Mouse (Mus musculus) embryonic facial prominence, embryonic 12.5 days (tissue): Measurements from ENCODE around the gene Pdhx. TPM values are rescaled to one million over a fixed set of nuclear protein-coding genes. Genes with fewer than 3 reads are reported as not detected.

Experiments used
- ATAC-seq: fragments of 200-750 bp; cut with Nextera tagmentation; 2 replicates; pipeline ENCODE4 v1.8.0; 2017; ENCODE audit not compliant: insufficient number of reproducible peaks, insufficient read depth, low FRiP score, low TSS enrichment
- H3K27ac ChIP-seq: fragments of 300-500 bp; sonication (generic); 2 replicates; pipeline ENCODE4 v1.5.1; 2016; ENCODE audit warnings: mild to moderate bottlenecking
- H3K27me3 ChIP-seq: fragments of 300-500 bp; sonication (generic); 2 replicates; pipeline ENCODE4 v1.6.1; 2016; ENCODE audit warnings: mild to moderate bottlenecking, moderate library complexity
- H3K36me3 ChIP-seq: fragments of 300-500 bp; sonication (generic); 2 replicates; pipeline ENCODE4 v1.6.1; 2016; ENCODE audit warnings: mild to moderate bottlenecking
- H3K4me1 ChIP-seq: fragments of 300-500 bp; sonication (generic); 2 replicates; pipeline ENCODE4 v1.6.1; 2016
- H3K4me2 ChIP-seq: fragments of 300-500 bp; sonication (generic); replicated peaks from 2 replicates; pipeline ENCODE4 v1.6.1; 2016; ENCODE audit warnings: mild to moderate bottlenecking, moderate library complexity
- H3K4me3 ChIP-seq: fragments of 300-500 bp; sonication (generic); 2 replicates; pipeline ENCODE4 v1.5.1; 2016; ENCODE audit warnings: mild to moderate bottlenecking
- H3K9ac ChIP-seq: fragments of 300-500 bp; sonication (generic); 2 replicates; pipeline ENCODE4 v1.6.1; 2016; ENCODE audit warnings: mild to moderate bottlenecking, moderate library complexity
- H3K9me3 ChIP-seq: fragments of 300-500 bp; sonication (generic); 2 replicates; pipeline ENCODE4 v1.6.1; 2016; ENCODE audit warnings: mild to moderate bottlenecking, moderate library complexity
- WGBS: fragments of 180-500 bp; shearing (Covaris S2); methylation state at CpG from one replicate; pipeline ENCODE4 v1.1.7; 2016; 5-methylcytosine and 5-hydroxymethylcytosine counted together
- polyA plus RNA-seq: library from polyadenylated mRNA; unstranded; fragments of >200 nt; fragmentation: Nextera tagmentation; extraction: Ambion mirVana; gene quantifications from 2 replicates; pipeline ENCODE4 v1.2.1, GENCODE M21; 2016

Pdhx gene
- polyA plus RNA-seq, 1 experiment from 2014 or later: 43.8 TPM

GRCm38 (mm10) chr2:103055820-103056219 is 17.5 kb downstream of the Pdhx start:
- no peaks in the 10 kb centered on the region for H3K4me1 ChIP-seq
- no peak overlapping the region for H3K9ac ChIP-seq
- 90% methylated on average over 6 of the region's 6 CpGs for WGBS
- no peak overlapping the region for H3K4me2 ChIP-seq
- H3K4me3 ChIP-seq: no peak overlapping the region
- H3K27ac ChIP-seq: no peak overlapping the region
- no peaks in the 10 kb centered on the region for H3K36me3 ChIP-seq
- ATAC-seq: no peak
- no peaks in the 10 kb centered on the region for H3K9me3 ChIP-seq
- H3K27me3 ChIP-seq: no peaks in the 10 kb centered on the region

DNA sequence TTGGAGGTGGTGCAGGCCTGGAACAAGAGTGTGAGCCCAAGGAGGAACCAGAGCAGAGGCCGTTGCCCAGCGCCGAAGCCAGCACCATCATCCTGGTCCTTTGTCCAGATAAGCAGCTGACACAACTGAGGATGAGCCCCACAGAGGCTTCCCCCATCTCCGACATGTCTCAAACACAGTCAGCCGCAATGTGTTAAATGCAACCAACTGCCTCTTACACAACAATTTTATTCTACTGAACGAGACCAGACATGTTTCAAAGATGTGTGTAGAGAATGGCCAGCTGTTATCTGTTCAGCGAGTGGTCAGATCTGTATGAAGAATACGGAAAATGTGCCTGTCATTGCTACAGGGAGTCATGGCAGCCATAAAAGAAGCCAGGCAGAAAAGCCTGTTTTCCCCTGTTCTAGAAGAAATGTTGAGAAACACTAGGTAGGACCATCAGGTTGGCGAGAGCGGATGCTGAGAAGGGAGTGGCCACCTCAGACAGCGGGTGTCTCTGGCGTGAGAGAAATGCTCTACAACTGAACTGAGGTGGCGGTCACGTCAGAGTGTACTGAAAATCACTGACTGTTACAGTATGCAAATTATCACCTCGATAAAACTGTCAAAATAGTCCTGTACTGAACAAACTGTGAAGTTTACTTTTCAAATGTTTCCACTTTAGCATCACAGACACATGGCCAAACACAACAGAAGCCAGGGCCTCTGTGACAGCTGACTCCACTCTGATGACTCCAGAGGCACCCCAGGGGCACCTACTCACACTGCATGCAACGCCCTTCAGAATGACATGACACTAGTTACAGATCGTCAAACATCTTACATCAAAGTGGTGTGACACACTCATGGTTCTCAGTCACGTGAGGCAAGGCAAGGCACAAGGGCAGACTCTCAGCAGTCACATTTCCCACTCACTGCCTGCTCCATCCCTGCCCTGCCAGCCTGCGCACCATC is 21.1 kb downstream of the Pdhx start:
- ATAC-seq: no peak
- 87% methylated on average over 19 of the region's 19 CpGs for WGBS
- no peak overlapping the region for H3K4me2 ChIP-seq
- H3K9me3 ChIP-seq: no peaks in the 10 kb centered on the region
- no peak overlapping the region for H3K4me3 ChIP-seq
- H3K9ac ChIP-seq: no peak overlapping the region
- H3K36me3 ChIP-seq: no peaks in the 10 kb centered on the region
- H3K27ac ChIP-seq: no peak overlapping the region
- H3K4me1 ChIP-seq: 0 out of 2 replicates have a peak, but pooled peaks cover 2% of the 10 kb centered on the region
- no peaks in the 10 kb centered on the region for H3K27me3 ChIP-seq

DNA sequence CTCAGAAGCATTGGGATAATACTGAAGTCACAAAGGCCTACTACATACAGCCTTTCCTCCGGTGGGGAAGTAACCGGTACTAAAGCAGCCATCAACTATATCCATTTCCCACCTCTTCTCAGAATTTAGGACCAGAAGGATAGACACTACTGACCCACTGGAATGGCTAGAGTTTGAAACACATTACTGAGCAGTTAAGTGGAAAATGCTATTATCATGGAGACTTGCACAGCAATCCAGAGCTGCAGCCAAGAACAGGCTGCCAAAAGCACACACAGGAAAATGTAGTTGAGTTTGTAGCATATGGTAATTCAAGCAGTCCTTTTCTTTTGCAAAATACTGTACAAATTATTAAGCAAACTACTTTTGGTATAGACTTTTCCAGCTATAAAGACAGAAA is 28.0 kb downstream of the Pdhx start:
- 88% methylated on average over 2 of the region's 2 CpGs for WGBS
- Histone ChIP-seq H3K27ac (no peak overlapping the region), H3K9ac (no peak overlapping the region), H3K27me3 (no peaks in the 10 kb centered on the region), H3K4me2 (no peak overlapping the region), H3K4me3 (no peak overlapping the region), H3K9me3 (no peaks in the 10 kb centered on the region), H3K36me3 (peaks cover 16% of the 10 kb centered on the region), H3K4me1 (0 out of 2 replicates have a peak, but pooled peaks cover under 1% of the 10 kb centered on the region)
- ATAC-seq: no peak

DNA sequence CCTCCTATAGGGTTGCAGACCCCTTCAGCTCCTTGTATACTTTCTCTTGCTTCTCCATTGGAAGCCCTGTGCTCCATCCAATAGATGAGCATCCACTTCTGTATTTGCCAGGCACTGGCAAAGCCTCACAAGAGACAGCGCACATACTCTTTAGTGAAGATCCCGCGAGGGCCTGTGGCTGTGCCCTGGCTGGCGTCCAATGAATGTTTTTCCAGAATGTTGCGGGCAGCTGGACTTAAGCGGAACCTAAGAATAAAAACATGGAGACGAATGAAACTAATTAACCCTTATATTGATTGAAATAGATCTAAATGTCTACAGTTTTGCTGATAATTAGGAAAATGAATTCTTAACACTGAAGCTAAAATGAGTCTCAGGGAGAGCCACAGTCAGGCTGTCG is 32.4 kb downstream of the Pdhx start:
- Histone ChIP-seq H3K4me2 (no peak overlapping the region), H3K9ac (no peak overlapping the region), H3K9me3 (no peaks in the 10 kb centered on the region), H3K36me3 (peaks cover 17% of the 10 kb centered on the region), H3K27ac (no peak overlapping the region), H3K4me1 (no peaks in the 10 kb centered on the region), H3K4me3 (no peak overlapping the region), H3K27me3 (no peaks in the 10 kb centered on the region)
- no peak for ATAC-seq
- WGBS: 83% methylated on average over 8 of the region's 8 CpGs

GRCm38 (mm10) chr2:103037831-103038230 is 35.5 kb downstream of the Pdhx start:
- no peak overlapping the region for H3K9ac ChIP-seq
- no peak overlapping the region for H3K27ac ChIP-seq
- H3K4me1 ChIP-seq: no peaks in the 10 kb centered on the region
- H3K27me3 ChIP-seq: no peaks in the 10 kb centered on the region
- no peak overlapping the region for H3K4me3 ChIP-seq
- H3K9me3 ChIP-seq: no peaks in the 10 kb centered on the region
- no peak for ATAC-seq
- H3K4me2 ChIP-seq: no peak overlapping the region
- 80% methylated on average over 4 of the region's 4 CpGs for WGBS
- peaks cover 15% of the 10 kb centered on the region for H3K36me3 ChIP-seq

GRCm38 (mm10) chr2:103022728-103023127 is 50.6 kb downstream of the Pdhx start:
- Histone ChIP-seq H3K4me2 (no peak overlapping the region), H3K4me1 (no peaks in the 10 kb centered on the region), H3K27ac (no peak overlapping the region), H3K4me3 (no peak overlapping the region), H3K36me3 (peaks cover 21% of the 10 kb centered on the region), H3K9ac (no peak overlapping the region), H3K27me3 (no peaks in the 10 kb centered on the region), H3K9me3 (no peaks in the 10 kb centered on the region)
- WGBS: 85% methylated on average over 3 of the region's 3 CpGs
- no peak for ATAC-seq

DNA sequence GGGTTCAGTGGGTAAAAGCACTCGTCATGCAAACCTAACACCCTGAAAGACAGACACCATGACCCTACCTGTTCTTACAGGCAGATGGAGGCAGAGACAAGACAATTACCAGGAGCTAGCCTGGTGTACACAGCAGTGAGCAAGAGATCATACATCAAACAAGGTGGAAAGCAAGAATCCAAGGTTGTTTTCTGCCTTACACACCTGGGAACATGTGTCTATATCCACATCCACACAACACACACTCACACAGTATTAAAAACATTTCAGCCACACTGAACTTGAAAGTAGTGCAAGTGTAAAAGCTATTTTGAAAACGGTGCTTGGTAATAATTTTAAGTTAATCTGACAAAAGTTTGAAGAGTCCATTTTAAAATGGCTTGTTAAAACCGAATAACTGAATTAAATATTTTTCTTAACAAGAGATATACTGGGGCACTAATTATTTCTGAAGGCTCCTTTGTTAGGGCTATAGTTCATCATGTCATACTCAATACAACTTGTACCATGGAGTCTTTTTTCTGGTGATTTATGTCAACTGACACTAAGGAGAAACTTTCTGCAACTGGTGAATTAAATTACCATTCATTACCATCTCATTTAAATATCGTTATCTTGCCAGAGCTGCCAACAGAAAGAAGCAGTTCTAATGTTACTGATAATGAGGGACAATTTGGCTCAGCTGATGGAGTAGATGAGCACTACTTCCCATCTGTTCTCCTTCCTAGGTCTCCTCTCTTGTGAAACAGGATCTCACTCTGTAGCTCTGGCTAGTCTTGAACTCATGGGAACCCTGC is 52.9 kb downstream of the Pdhx start:
- Histone ChIP-seq H3K27me3 (no peaks in the 10 kb centered on the region), H3K4me3 (no peak overlapping the region), H3K4me2 (no peak overlapping the region), H3K9me3 (no peaks in the 10 kb centered on the region), H3K27ac (no peak overlapping the region), H3K9ac (no peak overlapping the region), H3K4me1 (no peaks in the 10 kb centered on the region), H3K36me3 (peaks cover 9% of the 10 kb centered on the region; the same call in 1 of the 2 replicates)
- ATAC-seq: no peak
- 84% methylated on average over 4 of the region's 4 CpGs for WGBS

GRCm38 (mm10) chr2:103018817-103019494 is 54.4 kb downstream of the Pdhx start:
- no peaks in the 10 kb centered on the region for H3K27me3 ChIP-seq
- no peaks in the 10 kb centered on the region for H3K4me1 ChIP-seq
- 74% methylated on average over 9 of the region's 9 CpGs for WGBS
- H3K4me3 ChIP-seq: no peak overlapping the region
- peaks cover 5% of the 10 kb centered on the region; the same call in 1 of the 2 replicates for H3K36me3 ChIP-seq
- no peaks in the 10 kb centered on the region for H3K9me3 ChIP-seq
- no peak overlapping the region for H3K9ac ChIP-seq
- no peak for ATAC-seq
- H3K4me2 ChIP-seq: no peak overlapping the region
- H3K27ac ChIP-seq: no peak overlapping the region

DNA sequence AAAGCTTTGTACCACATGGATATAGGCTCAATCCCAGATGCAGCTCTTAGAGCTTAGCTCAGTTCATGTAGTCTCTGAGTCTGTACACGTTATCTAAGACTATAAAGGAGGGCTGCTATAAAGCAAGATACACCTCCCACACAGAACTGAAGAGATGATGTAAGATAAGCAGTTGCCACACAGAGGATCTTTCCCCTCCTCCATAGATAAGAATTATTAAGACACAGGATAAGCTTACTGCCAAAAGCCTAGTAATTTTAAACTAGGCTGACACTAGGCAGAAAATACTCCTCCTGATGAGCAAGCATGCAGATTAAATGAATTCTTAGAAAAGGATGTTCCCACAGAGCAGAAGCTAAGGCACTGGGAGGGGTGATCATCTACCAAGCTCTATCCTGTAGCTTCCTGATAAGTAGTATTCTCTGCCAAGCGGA is 55.9 kb downstream of the Pdhx start:
- no peak for ATAC-seq
- peaks cover 3% of the 10 kb centered on the region; the same call in 1 of the 2 replicates for H3K36me3 ChIP-seq
- no peak overlapping the region for H3K9ac ChIP-seq
- WGBS: 84% methylated on average over 2 of the region's 2 CpGs
- H3K4me2 ChIP-seq: no peak overlapping the region
- no peak overlapping the region for H3K27ac ChIP-seq
- no peak overlapping the region for H3K4me3 ChIP-seq
- no peaks in the 10 kb centered on the region for H3K27me3 ChIP-seq
- no peaks in the 10 kb centered on the region for H3K9me3 ChIP-seq
- no peaks in the 10 kb centered on the region for H3K4me1 ChIP-seq

GRCm38 (mm10) chr2:103016089-103016488 is 57.2 kb downstream of the Pdhx start:
- Histone ChIP-seq H3K27me3 (no peaks in the 10 kb centered on the region), H3K36me3 (no peaks in the 10 kb centered on the region), H3K4me3 (no peak overlapping the region), H3K27ac (no peak overlapping the region), H3K4me1 (no peaks in the 10 kb centered on the region), H3K9ac (no peak overlapping the region), H3K4me2 (no peak overlapping the region), H3K9me3 (no peaks in the 10 kb centered on the region)
- no peak for ATAC-seq

DNA sequence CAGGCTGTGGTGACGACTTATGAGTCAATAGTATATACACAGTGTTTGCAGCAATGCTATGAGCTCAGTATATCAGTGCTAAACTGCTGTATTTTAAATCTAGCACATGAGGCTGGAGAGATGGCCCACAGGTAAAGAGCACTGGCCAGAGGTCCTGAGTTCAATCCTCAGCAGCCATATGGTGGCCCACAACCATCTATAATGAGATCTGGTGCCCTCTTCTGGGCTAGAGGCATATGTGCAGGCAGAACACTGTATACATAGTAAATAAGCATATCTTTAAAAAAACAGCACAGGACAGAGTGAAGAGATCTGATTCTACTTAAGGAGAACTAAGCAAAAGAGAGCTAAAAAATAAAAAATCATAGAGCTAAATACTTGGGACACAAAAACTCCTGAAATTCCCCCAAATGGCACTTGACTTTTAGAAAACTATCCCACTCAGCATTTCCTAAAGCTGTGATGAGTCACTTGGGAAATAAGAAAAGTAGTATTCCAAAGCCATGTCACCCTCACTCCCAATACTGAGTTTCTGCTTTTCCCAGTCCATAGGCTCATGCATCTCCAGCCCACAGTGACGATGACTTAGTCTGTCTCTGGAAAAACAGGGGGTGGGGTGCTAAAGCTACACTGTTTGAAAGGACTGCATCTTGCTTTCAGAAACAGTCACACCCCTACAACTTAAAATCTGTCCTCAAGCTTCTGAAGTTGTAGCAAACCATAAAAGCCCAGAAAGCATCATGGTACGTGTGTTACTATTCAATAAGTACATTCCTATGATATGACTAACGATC is 60.3 kb downstream of the Pdhx start:
- H3K9ac ChIP-seq: no peak overlapping the region
- no peaks in the 10 kb centered on the region for H3K9me3 ChIP-seq
- WGBS: 89% methylated on average over 4 of the region's 4 CpGs
- no peak for ATAC-seq
- H3K27me3 ChIP-seq: no peaks in the 10 kb centered on the region
- no peak overlapping the region for H3K27ac ChIP-seq
- H3K4me3 ChIP-seq: no peak overlapping the region
- no peaks in the 10 kb centered on the region for H3K4me1 ChIP-seq
- H3K36me3 ChIP-seq: no peaks in the 10 kb centered on the region
- no peak overlapping the region for H3K4me2 ChIP-seq
